Mouse (Mus musculus) liver, embryonic 12.5 days (tissue): ENCODE results near the gene Serpinb1a. TPM values are rescaled to one million over a fixed set of nuclear protein-coding genes. Genes with fewer than 3 reads are reported as not detected.

ENCODE experiments used
- polyA plus RNA-seq: library from polyadenylated mRNA; unstranded; fragments of >200 nt; fragmentation: Nextera tagmentation; extraction: Ambion mirVana; gene quantifications from 2 replicates; pipeline ENCODE4 v1.2.1, GENCODE M21; 2016

The Serpinb1a gene
- polyA plus RNA-seq, 1 experiment from 2014 or later, result 11.7 TPM

Other genes with a start within 250 kb of the Serpinb1a start
- 0.05 TPM in 2 replicates for gene Mylk4, start 67.2 kb downstream of the Serpinb1a start, polyA plus RNA-seq
- 27.2 and 29.1 TPM in 2 replicates for gene Wrnip1, start 49.1 kb downstream of the Serpinb1a start, polyA plus RNA-seq
- gene D930007J09Rik, start 48.3 kb downstream of the Serpinb1a start, polyA plus RNA-seq, result not detected in 2 replicates
- gene Serpinb1c, start 47.0 kb upstream of the Serpinb1a start, polyA plus RNA-seq, result 0.10 TPM in 1 of 2 replicates, not detected in the other
- 4.2 and 5.2 TPM in 2 replicates for gene Serpinb6b, start 114.0 kb upstream of the Serpinb1a start, polyA plus RNA-seq
- gene Serpinb9, start 152.1 kb upstream of the Serpinb1a start, polyA plus RNA-seq, result 2.1 and 2.4 TPM in 2 replicates
- not detected in 2 replicates for gene Serpinb9b, start 176.2 kb upstream of the Serpinb1a start, polyA plus RNA-seq
- not detected in 2 replicates for gene Serpinb1b, start 227.4 kb upstream of the Serpinb1a start, polyA plus RNA-seq